Mouse (Mus musculus) cerebellum, adult 8-10 months (tissue): Measurements from ENCODE around the gene Vcam1.

ENCODE experiments used
- DNase-seq: peaks from one replicate; pipeline ENCODE4 v3.0.0; 2022

Vcam1 gene

GRCm38 (mm10) chr3:116126070-116126469, 3.4 kb downstream of the Vcam1 start:
- no peak for DNase-seq

- DNase-seq: no peak
Observed at GRCm38 (mm10) chr3:116123827-116124226, 5.7 kb downstream of the Vcam1 start.

GRCm38 (mm10) chr3:116122696-116123095, 6.8 kb downstream of the Vcam1 start:
- no peak for DNase-seq

GRCm38 (mm10) chr3:116121026-116121425, 8.5 kb downstream of the Vcam1 start:
- DNase-seq: no peak

GRCm38 (mm10) chr3:116120391-116120790, 9.1 kb downstream of the Vcam1 start:
- no peak for DNase-seq

- DNase-seq: no peak
Observed at GRCm38 (mm10) chr3:116119162-116119561, 10.3 kb downstream of the Vcam1 start.

- no peak for DNase-seq
Observed at GRCm38 (mm10) chr3:116117046-116117445, 12.4 kb downstream of the Vcam1 start.

- no peak for DNase-seq
Observed at GRCm38 (mm10) chr3:116114249-116115188, 15.0 kb downstream of the Vcam1 start.

GRCm38 (mm10) chr3:116113443-116114241, 15.8 kb downstream of the Vcam1 start:
- DNase-seq: no peak

- DNase-seq: no peak
Observed at GRCm38 (mm10) chr3:116112816-116113405, 16.6 kb downstream of the Vcam1 start.

GRCm38 (mm10) chr3:116105713-116106112, 23.8 kb downstream of the Vcam1 start:
- no peak for DNase-seq

GRCm38 (mm10) chr3:116104866-116105647, 24.4 kb downstream of the Vcam1 start:
- DNase-seq: peak; percentile 23

- no peak for DNase-seq
Observed at GRCm38 (mm10) chr3:116104270-116104669, 25.2 kb downstream of the Vcam1 start.

- no peak for DNase-seq
Observed at GRCm38 (mm10) chr3:116100850-116101249, 28.6 kb downstream of the Vcam1 start.

GRCm38 (mm10) chr3:116095934-116096333, 33.6 kb downstream of the Vcam1 start:
- DNase-seq: no peak

- DNase-seq: no peak
Observed at GRCm38 (mm10) chr3:116095312-116095711, 34.2 kb downstream of the Vcam1 start.

GRCm38 (mm10) chr3:116094886-116095285, 34.6 kb downstream of the Vcam1 start:
- DNase-seq: no peak

GRCm38 (mm10) chr3:116094288-116094687, 35.2 kb downstream of the Vcam1 start:
- DNase-seq: no peak

- DNase-seq: no peak
Observed at GRCm38 (mm10) chr3:116092547-116092946, 36.9 kb downstream of the Vcam1 start.

GRCm38 (mm10) chr3:116091706-116092105, 37.8 kb downstream of the Vcam1 start:
- no peak for DNase-seq

- no peak for DNase-seq
Observed at GRCm38 (mm10) chr3:116085962-116086361, 43.5 kb downstream of the Vcam1 start.

GRCm38 (mm10) chr3:116080939-116081676, 48.4 kb downstream of the Vcam1 start:
- no peak for DNase-seq
